Mouse (Mus musculus) embryonic fibroblast, embryonic 13.5 days (primary cell): Measurements from ENCODE around the gene Cfap58. TPM values are rescaled to one million over a fixed set of nuclear protein-coding genes. Genes with fewer than 3 reads are reported as not detected.

Experiments
- H3K27ac ChIP-seq: 2 replicates; pipeline ENCODE4 v1.5.1; 2012; ENCODE audit warnings: low read length, control low read depth, inconsistent platforms; ENCODE audit not compliant: insufficient read depth
- H3K4me1 ChIP-seq: 2 replicates; pipeline ENCODE4 v1.6.1; 2011; ENCODE audit warnings: low read length; ENCODE audit not compliant: control insufficient read depth, insufficient read depth
- H3K4me3 ChIP-seq: 2 replicates; pipeline ENCODE4 v1.5.1; 2011; ENCODE audit warnings: mild to moderate bottlenecking, control low read depth, low read length; ENCODE audit not compliant: insufficient read depth
- CTCF ChIP-seq: IDR thresholded peaks from 2 replicates; pipeline ENCODE4 v1.5.1; 2011; ENCODE audit warnings: mild to moderate bottlenecking, control low read depth, low read length, moderate library complexity, borderline replicate concordance; ENCODE audit not compliant: insufficient read depth
- POLR2A ChIP-seq: IDR thresholded peaks from 2 replicates; pipeline ENCODE4 v1.6.1; 2011; ENCODE audit warnings: low read depth, mild to moderate bottlenecking, control low read depth, low read length, moderate library complexity
- polyA plus RNA-seq: library from polyadenylated mRNA; stranded (reverse); fragments of >200 nt; gene quantifications from 2 replicates; pipeline ENCODE4 v1.2.4, GENCODE M21; 2011; ENCODE audit warnings: low read depth; ENCODE audit not compliant: missing spikeins, insufficient read length

Cfap58 gene
- polyA plus RNA-seq, 1 experiment: not detected

GRCm38 (mm10) chr19:48023726-48024125, 86.3 kb downstream of the Cfap58 start:
- TF ChIP-seq CTCF (no peak), POLR2A (no peak)
- H3K4me1 ChIP-seq: no peaks in the 10 kb centered on the region; the same call in 1 of the 2 replicates
- no peak overlapping the region for H3K27ac ChIP-seq
- no peak overlapping the region for H3K4me3 ChIP-seq

- no peaks in the 10 kb centered on the region; the same call in 1 of the 2 replicates for H3K4me1 ChIP-seq
- TF ChIP-seq POLR2A: no peak
- no peak for TF ChIP-seq CTCF
- H3K4me3 ChIP-seq: no peak overlapping the region
- H3K27ac ChIP-seq: no peak overlapping the region
Measured at GRCm38 (mm10) chr19:48025366-48025765, 87.9 kb downstream of the Cfap58 start.

- TF ChIP-seq POLR2A (no peak), CTCF (no peak)
- H3K27ac ChIP-seq: no peak overlapping the region
- H3K4me3 ChIP-seq: no peak overlapping the region
- no peaks in the 10 kb centered on the region; the same call in 1 of the 2 replicates for H3K4me1 ChIP-seq
Measured at GRCm38 (mm10) chr19:48026882-48027281, 89.4 kb downstream of the Cfap58 start.

- Histone ChIP-seq H3K4me1 (peaks cover 2% of the 10 kb centered on the region; the same call in 1 of the 2 replicates), H3K27ac (no peak overlapping the region), H3K4me3 (no peak overlapping the region)
- TF ChIP-seq POLR2A (no peak), CTCF (no peak)
Measured at GRCm38 (mm10) chr19:48039554-48039953, 102.1 kb downstream of the Cfap58 start.

GRCm38 (mm10) chr19:48047315-48047714, 109.8 kb downstream of the Cfap58 start:
- H3K4me1 ChIP-seq: no peaks in the 10 kb centered on the region
- no peak overlapping the region for H3K27ac ChIP-seq
- TF ChIP-seq POLR2A (no peak), CTCF (no peak)
- no peak overlapping the region for H3K4me3 ChIP-seq

- H3K4me1 ChIP-seq: no peaks in the 10 kb centered on the region
- no peak overlapping the region for H3K27ac ChIP-seq
- H3K4me3 ChIP-seq: no peak overlapping the region
- TF ChIP-seq POLR2A: no peak
- no peak for TF ChIP-seq CTCF
Measured at GRCm38 (mm10) chr19:48049361-48049760, 111.9 kb downstream of the Cfap58 start.

GRCm38 (mm10) chr19:48063289-48063688, 125.8 kb downstream of the Cfap58 start:
- Histone ChIP-seq H3K4me3 (no peak overlapping the region), H3K27ac (no peak overlapping the region), H3K4me1 (no peaks in the 10 kb centered on the region)
- TF ChIP-seq CTCF: no peak
- no peak for TF ChIP-seq POLR2A

- H3K27ac ChIP-seq: no peak overlapping the region
- no peak overlapping the region for H3K4me3 ChIP-seq
- no peaks in the 10 kb centered on the region for H3K4me1 ChIP-seq
- no peak for TF ChIP-seq CTCF
- no peak for TF ChIP-seq POLR2A
Measured at GRCm38 (mm10) chr19:48079718-48080117, 142.2 kb downstream of the Cfap58 start.

GRCm38 (mm10) chr19:48081456-48081855, 144.0 kb downstream of the Cfap58 start:
- H3K4me3 ChIP-seq: no peak overlapping the region
- no peaks in the 10 kb centered on the region for H3K4me1 ChIP-seq
- H3K27ac ChIP-seq: no peak overlapping the region
- TF ChIP-seq CTCF: no peak
- no peak for TF ChIP-seq POLR2A

Other genes with a start within 250 kb of the Cfap58 start
- 0.23 and 0.52 TPM in 2 replicates for gene Col17a1, start 245.6 kb upstream of the Cfap58 start, polyA plus RNA-seq
- 197 and 217 TPM in 2 replicates for gene Sfr1, start 206.0 kb upstream of the Cfap58 start, polyA plus RNA-seq
- 340 and 673 TPM in 2 replicates for gene Gsto1, start 82.7 kb upstream of the Cfap58 start, polyA plus RNA-seq
- 0.98 and 3.5 TPM in 2 replicates for gene Gsto2, start 72.1 kb upstream of the Cfap58 start, polyA plus RNA-seq
- gene Cfap43, start 18.4 kb upstream of the Cfap58 start, polyA plus RNA-seq: not detected in 2 replicates
- gene Itprip, start 18.4 kb upstream of the Cfap58 start, polyA plus RNA-seq: 21.1 and 28.2 TPM in 2 replicates